Mouse (Mus musculus) stomach, embryonic 16.5 days (tissue): Measurements from ENCODE around the gene Gucd1. TPM values are rescaled to one million over a fixed set of nuclear protein-coding genes. Genes with fewer than 3 reads are reported as not detected.

Source experiments
- ATAC-seq: fragments of 200-750 bp; cut with Nextera tagmentation; 2 replicates; pipeline ENCODE4 v1.8.0; 2017; ENCODE audit warnings: moderate number of reproducible peaks, moderate TSS enrichment; ENCODE audit not compliant: insufficient read depth, low FRiP score
- H3K27ac ChIP-seq: fragments of 300-500 bp; sonication (generic); 2 replicates; pipeline ENCODE4 v1.5.1; 2014; ENCODE audit warnings: low read length
- H3K27me3 ChIP-seq: fragments of 300-500 bp; sonication (generic); 2 replicates; pipeline ENCODE4 v1.6.1; 2014; ENCODE audit warnings: low read length, control low read depth, mixed read lengths; ENCODE audit not compliant: control insufficient read depth, insufficient read depth
- H3K36me3 ChIP-seq: fragments of 300-500 bp; sonication (generic); 2 replicates; pipeline ENCODE4 v1.6.1; 2014; ENCODE audit warnings: low read length; ENCODE audit not compliant: control insufficient read depth, insufficient read depth
- H3K4me1 ChIP-seq: fragments of 300-500 bp; sonication (generic); 2 replicates; pipeline ENCODE4 v1.6.1; 2014; ENCODE audit warnings: low read length, control low read depth, mixed read lengths; ENCODE audit not compliant: control insufficient read depth, insufficient read depth
- H3K4me2 ChIP-seq: fragments of 300-500 bp; sonication (generic); 2 replicates; pipeline ENCODE4 v1.6.1; 2014; ENCODE audit warnings: low read depth, low read length, mixed read lengths
- H3K4me3 ChIP-seq: fragments of 300-500 bp; sonication (generic); replicated peaks from 2 replicates; pipeline ENCODE4 v1.5.1; 2014; ENCODE audit warnings: mild to moderate bottlenecking, low read length
- H3K9ac ChIP-seq: fragments of 300-500 bp; sonication (generic); 2 replicates; pipeline ENCODE4 v1.6.1; 2014; ENCODE audit warnings: low read length
- H3K9me3 ChIP-seq: fragments of 300-500 bp; sonication (generic); replicated peaks from 2 replicates; pipeline ENCODE4 v1.6.1; 2016; ENCODE audit warnings: low read length, control low read depth; ENCODE audit not compliant: control insufficient read depth
- WGBS: fragments of 180-500 bp; shearing (Covaris S2); extraction: QIAGEN DNeasy Blood & Tissue Kit; methylation state at CpG from one replicate; pipeline ENCODE4 v1.1.7; 2014; 5-methylcytosine and 5-hydroxymethylcytosine counted together
- polyA plus RNA-seq: library from polyadenylated mRNA; unstranded; fragments of >200 nt; fragmentation: Nextera tagmentation; extraction: Ambion mirVana; gene quantifications from 2 replicates; pipeline ENCODE4 v1.2.1, GENCODE M21; 2015

The Gucd1 gene
- polyA plus RNA-seq, 1 experiment from 2014 or later, result 24.7 TPM

DNA sequence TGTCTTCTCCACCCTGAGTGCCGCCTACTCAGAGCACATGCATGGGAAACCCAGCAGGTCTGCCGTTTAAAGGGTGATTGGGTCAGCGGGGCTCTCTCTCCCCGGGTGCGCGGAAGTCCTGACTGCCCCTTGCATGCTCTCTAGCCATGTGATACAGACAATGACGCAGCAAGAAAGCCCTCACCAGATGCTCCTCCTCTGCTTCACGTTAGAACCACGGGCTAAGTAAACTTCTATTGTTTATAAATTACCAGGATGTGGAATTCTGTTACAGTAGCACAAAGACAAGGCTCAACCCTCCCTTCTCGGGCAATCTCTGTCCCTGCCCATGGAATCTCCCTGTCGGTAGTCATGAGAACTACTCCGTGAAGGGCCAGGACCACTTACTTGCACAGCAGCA, 33.4 kb upstream of the Gucd1 start:
- WGBS, result 21% methylated on average over 12 of the region's 12 CpGs
- H3K9ac ChIP-seq, result no peak overlapping the region
- peak overlapping the region; percentile 36 for H3K4me2 ChIP-seq
- H3K4me1 ChIP-seq, result peaks cover 10% of the 10 kb centered on the region
- no peaks in the 10 kb centered on the region for H3K36me3 ChIP-seq
- H3K9me3 ChIP-seq, result no peaks in the 10 kb centered on the region
- H3K27ac ChIP-seq, result no peak overlapping the region
- no peaks in the 10 kb centered on the region for H3K27me3 ChIP-seq
- no peak for ATAC-seq
- no peak overlapping the region for H3K4me3 ChIP-seq

DNA sequence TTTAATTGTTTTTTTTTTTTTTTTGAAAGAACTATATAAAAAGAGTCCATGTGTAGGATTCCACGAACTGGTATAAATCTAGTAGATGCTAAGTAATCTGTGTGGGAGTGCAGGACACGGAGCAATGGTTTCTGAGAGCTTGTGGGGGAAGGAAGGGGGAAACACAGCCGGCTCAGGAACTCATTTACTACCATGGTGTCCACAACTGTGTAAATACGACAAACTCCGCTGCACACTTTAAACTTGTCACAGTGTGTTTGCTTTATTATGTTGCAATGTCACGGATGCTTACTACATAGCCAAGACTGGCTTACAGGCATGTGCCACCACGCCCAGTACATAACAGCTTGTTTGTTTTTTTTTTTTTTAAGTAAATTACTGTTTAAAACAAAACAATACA, 32.1 kb upstream of the Gucd1 start:
- peaks cover 10% of the 10 kb centered on the region for H3K4me1 ChIP-seq
- H3K4me3 ChIP-seq, result no peak overlapping the region
- H3K4me2 ChIP-seq, result no peak overlapping the region
- H3K27me3 ChIP-seq, result no peaks in the 10 kb centered on the region
- H3K9ac ChIP-seq, result no peak overlapping the region
- H3K27ac ChIP-seq, result no peak overlapping the region
- peaks cover 5% of the 10 kb centered on the region; the same call in 1 of the 2 replicates for H3K9me3 ChIP-seq
- no peaks in the 10 kb centered on the region for H3K36me3 ChIP-seq
- no peak for ATAC-seq
- WGBS, result 43% methylated on average over 7 of the region's 7 CpGs

DNA sequence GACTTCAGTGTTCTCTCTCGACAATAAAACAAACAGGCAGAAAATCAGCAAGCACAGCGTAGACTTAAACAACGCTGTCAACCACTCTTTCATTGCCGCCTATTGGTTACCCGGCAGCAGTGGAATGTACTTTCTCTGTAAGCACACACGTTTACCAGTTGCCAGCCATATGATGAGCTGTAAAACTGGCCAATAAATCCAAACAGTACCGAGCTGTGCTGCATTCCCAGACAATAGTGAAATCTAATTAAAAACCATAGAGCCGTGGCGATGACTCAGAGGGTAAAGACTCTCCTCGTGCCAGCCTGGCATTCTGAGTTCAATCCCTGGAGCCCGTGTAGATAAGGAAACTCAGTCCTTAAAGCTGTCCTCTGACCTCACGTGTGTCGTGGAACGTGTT, 30.7 kb upstream of the Gucd1 start:
- peak; percentile 49; the same call in 1 of the 2 replicates for ATAC-seq
- 33% methylated on average over 14 of the region's 14 CpGs for WGBS
- peaks cover 10% of the 10 kb centered on the region for H3K4me1 ChIP-seq
- no peaks in the 10 kb centered on the region for H3K27me3 ChIP-seq
- no peaks in the 10 kb centered on the region for H3K36me3 ChIP-seq
- no peak overlapping the region for H3K9ac ChIP-seq
- H3K27ac ChIP-seq, result no peak overlapping the region
- H3K4me2 ChIP-seq, result peak overlapping the region; percentile 1; the same call in 1 of the 2 replicates
- H3K4me3 ChIP-seq, result no peak overlapping the region
- peaks cover 5% of the 10 kb centered on the region; the same call in 1 of the 2 replicates for H3K9me3 ChIP-seq

DNA sequence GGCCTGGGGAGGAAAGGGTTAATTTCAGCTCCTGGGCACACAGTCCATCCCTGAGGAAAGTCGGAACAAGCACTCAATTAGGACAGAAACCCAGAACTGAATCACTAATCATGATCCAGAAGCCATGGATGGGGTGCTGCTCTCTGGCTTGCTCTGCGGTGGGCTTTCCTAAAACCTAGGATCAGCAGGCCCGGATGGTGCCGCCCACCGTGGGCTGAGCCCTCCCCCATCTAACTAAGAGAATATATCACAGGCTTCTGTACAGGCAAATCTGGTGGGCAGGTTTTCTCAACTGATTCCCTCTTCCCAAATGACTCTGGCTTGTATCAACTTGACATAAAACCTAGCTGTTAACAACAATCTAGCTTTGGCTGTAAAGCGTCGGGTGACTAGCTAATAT, 30.1 kb upstream of the Gucd1 start:
- H3K9ac ChIP-seq, result no peak overlapping the region
- H3K4me3 ChIP-seq, result no peak overlapping the region
- H3K27me3 ChIP-seq, result no peaks in the 10 kb centered on the region
- no peaks in the 10 kb centered on the region for H3K36me3 ChIP-seq
- no peak overlapping the region for H3K27ac ChIP-seq
- 44% methylated on average over 7 of the region's 7 CpGs for WGBS
- peaks cover 5% of the 10 kb centered on the region; the same call in 1 of the 2 replicates for H3K9me3 ChIP-seq
- H3K4me2 ChIP-seq, result peak overlapping the region; percentile 1; the same call in 1 of the 2 replicates
- ATAC-seq, result no peak; the same call in 1 of the 2 replicates
- H3K4me1 ChIP-seq, result peaks cover 10% of the 10 kb centered on the region

DNA sequence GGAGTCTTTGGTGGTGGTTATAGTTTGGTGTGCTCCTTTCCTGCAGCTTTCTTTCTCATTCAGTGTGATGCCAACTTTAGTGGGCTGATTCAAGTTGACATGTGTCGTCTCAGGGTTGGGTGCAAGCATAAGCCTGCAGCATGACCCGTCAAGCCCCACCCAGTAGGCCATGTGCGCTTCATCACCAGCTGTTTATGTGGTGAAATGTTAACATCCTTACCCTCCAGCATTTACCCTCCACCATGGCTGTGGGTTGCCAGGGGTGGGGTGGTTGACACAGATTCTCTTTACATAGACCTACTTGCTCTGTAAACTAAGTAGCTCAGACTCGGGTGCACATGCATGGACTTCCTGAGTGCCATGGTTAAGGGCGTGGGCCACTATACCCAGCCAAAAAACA, 18.4 kb upstream of the Gucd1 start:
- no peak for ATAC-seq
- Histone ChIP-seq H3K4me2 (no peak overlapping the region), H3K27me3 (no peaks in the 10 kb centered on the region), H3K4me1 (no peaks in the 10 kb centered on the region), H3K4me3 (no peak overlapping the region), H3K9me3 (no peaks in the 10 kb centered on the region), H3K9ac (no peak overlapping the region), H3K27ac (no peak overlapping the region), H3K36me3 (peaks cover 14% of the 10 kb centered on the region)
- 80% methylated on average over 5 of the region's 5 CpGs for WGBS

DNA sequence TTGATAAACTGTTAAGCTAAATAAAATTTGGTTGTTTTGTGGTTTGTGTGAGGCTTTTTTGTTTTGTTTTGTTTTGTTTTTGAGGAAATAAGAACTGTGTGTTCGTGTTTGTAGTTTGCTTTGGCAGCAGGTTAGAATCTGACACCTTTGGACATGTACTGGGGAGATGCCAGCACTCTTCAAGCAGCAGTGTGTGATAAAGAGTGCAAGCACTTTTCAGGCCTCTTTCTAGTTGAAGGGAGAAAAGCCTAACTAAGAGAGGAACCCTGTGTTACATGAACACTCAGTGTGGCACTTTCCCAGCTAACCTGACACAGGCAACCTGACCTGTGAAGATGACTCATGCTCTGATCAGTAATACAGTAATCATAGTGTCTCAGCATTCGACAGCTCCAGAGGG, 17.7 kb upstream of the Gucd1 start:
- Histone ChIP-seq H3K27me3 (no peaks in the 10 kb centered on the region), H3K4me2 (no peak overlapping the region), H3K36me3 (peaks cover 14% of the 10 kb centered on the region), H3K4me1 (no peaks in the 10 kb centered on the region), H3K9me3 (no peaks in the 10 kb centered on the region), H3K9ac (no peak overlapping the region), H3K27ac (no peak overlapping the region), H3K4me3 (no peak overlapping the region)
- WGBS, result 86% methylated on average over 2 of the region's 2 CpGs
- ATAC-seq, result no peak

GRCm38 (mm10) chr10:75534934-75535333, 17.2 kb upstream of the Gucd1 start:
- Histone ChIP-seq H3K36me3 (peaks cover 14% of the 10 kb centered on the region), H3K4me2 (no peak overlapping the region)

GRCm38 (mm10) chr10:75534216-75534615, 16.4 kb upstream of the Gucd1 start:
- H3K4me2 ChIP-seq, result no peak overlapping the region
- no peak overlapping the region for H3K27ac ChIP-seq
- no peak for ATAC-seq
- no peaks in the 10 kb centered on the region for H3K27me3 ChIP-seq
- peaks cover 14% of the 10 kb centered on the region for H3K36me3 ChIP-seq
- H3K4me3 ChIP-seq, result no peak overlapping the region
- H3K9me3 ChIP-seq, result no peaks in the 10 kb centered on the region
- 90% methylated on average over 8 of the region's 8 CpGs for WGBS
- no peaks in the 10 kb centered on the region for H3K4me1 ChIP-seq
- H3K9ac ChIP-seq, result no peak overlapping the region

More at GRCm38 (mm10) chr10:75534934-75535333, 17.2 kb upstream of the Gucd1 start:
- no peak overlapping the region for H3K4me3 ChIP-seq
- 92% methylated on average over 8 of the region's 8 CpGs for WGBS
- H3K9me3 ChIP-seq, result no peaks in the 10 kb centered on the region
- no peak overlapping the region for H3K9ac ChIP-seq
- H3K27ac ChIP-seq, result no peak overlapping the region
- no peaks in the 10 kb centered on the region for H3K4me1 ChIP-seq
- ATAC-seq, result no peak
- no peaks in the 10 kb centered on the region for H3K27me3 ChIP-seq

DNA sequence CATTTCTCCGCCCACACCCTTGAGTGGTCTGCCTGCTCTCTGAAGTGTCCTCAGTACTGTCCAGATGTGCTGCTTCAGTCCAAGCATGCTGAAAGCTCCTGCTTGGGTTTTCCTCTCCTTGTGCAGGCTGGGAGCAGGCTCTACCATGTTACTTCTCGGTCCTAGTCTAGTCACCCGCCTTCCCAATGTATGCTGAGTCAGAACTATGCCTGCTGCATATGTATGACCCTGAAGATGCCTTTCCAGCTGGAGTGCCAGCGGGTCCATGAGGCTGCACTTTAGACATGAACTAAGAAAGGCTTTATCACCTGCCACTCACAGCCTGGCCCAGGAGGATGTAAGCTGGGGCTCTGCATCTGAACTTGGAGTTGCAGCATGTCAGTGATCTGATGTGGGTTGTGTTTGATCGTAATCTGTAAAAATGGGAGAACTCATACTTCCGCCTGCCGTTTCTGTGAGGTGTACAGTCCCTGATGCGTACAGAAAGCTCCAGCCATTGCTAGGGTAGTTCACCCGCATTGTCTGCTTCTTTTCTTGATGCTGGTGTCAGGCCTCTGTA, 13.8 kb upstream of the Gucd1 start:
- Histone ChIP-seq H3K27ac (no peak overlapping the region), H3K36me3 (peaks cover 14% of the 10 kb centered on the region), H3K4me2 (no peak overlapping the region), H3K4me3 (no peak overlapping the region), H3K9ac (no peak overlapping the region), H3K4me1 (no peaks in the 10 kb centered on the region), H3K9me3 (no peaks in the 10 kb centered on the region), H3K27me3 (no peaks in the 10 kb centered on the region)
- WGBS, result 89% methylated on average over 9 of the region's 9 CpGs
- no peak for ATAC-seq
